Mouse (Mus musculus) CH12F3 (cell line): ENCODE measurements around the gene Morf4l2.
"Not testable (repeated sequence)": the region's sequence is repeated elsewhere in the genome, so short reads cannot be mapped to it uniquely, and the experiment has no call there.

ENCODE experiments used
- in situ Hi-C: fragments of 300-500 bp; cut with MboI; formaldehyde crosslinking; loops from 2 replicates; pipeline ENCODE4 v1.14.3; 2020; ENCODE audit warnings: low sequenced_read_pairs

The Morf4l2 gene

GRCm38 (mm10) chrX:136743459-136743858, at the start of gene Morf4l2:
TSS of gene Morf4l2 (minus strand) at chrX:136743690.
- in situ Hi-C loops: no loop called here

DNA sequence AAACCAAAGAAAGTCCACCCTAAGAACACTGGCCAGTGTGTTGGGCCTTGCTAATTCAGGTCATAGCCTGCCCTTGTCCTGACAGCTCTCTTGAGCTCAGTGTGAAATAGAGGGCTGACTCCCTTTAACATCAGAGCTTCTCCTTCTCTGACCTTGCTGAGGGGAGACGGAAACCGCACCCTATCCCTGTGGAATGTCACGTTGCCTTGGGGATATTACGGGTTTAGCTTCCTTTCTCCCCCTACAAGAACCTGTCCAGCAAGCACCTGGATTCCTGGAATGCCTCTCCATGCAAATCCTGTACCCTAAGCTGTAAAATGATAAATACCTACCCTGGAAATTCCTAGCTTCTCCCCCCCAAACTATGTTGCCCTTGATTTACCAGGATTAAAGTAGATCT, 46.0 kb upstream of the Morf4l2 start:
- in situ Hi-C loops: no loop called here

DNA sequence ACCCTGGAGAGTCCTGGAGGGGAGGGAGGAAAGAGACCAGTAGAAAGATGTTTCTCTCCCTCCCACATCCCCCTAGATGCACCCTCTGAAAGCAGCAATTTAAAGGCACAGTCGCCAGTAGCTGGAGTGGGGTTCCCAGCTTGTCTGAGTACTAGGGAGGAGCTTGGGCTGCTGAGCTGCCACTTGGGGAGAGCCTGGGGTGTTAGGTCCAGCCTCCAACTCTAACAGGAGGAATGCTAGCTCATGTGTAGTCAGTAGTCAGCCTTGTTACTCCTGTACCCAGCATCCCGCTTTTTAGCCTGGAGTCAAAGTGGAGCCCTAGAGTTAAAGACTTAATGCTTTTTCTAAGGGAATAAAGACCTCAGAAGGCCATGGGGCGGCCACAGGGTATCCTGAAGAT, 36.6 kb upstream of the Morf4l2 start, which contains the start of gene Glra4:
Gene Glra4, minus strand, starts transcription at position 101 of the 400 bp plus-strand sequence.
- in situ Hi-C loops: no loop called here

DNA sequence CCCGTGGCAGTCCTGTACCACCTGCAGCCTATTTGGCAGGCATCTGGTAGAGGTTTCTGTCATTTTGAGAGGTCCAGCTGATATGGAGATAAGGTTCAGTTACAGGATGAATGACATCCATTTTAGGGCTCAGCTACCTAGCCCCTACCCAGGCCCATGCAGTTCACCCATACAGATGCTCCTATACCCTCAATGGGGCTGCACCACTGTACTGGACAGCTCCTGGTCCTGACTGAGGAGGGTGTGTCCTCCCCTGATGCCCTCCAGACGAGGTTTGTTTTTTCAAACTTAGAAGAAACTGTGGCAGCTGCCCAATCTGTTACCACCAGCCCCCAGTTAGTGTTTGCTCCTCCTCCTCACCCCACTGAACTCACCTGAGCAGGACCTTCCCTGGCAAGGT, 35.8 kb upstream of the Morf4l2 start:
- in situ Hi-C loops: no loop called here

GRCm38 (mm10) chrX:136778046-136778445, 34.6 kb upstream of the Morf4l2 start:
- in situ Hi-C loops: no loop called here

DNA sequence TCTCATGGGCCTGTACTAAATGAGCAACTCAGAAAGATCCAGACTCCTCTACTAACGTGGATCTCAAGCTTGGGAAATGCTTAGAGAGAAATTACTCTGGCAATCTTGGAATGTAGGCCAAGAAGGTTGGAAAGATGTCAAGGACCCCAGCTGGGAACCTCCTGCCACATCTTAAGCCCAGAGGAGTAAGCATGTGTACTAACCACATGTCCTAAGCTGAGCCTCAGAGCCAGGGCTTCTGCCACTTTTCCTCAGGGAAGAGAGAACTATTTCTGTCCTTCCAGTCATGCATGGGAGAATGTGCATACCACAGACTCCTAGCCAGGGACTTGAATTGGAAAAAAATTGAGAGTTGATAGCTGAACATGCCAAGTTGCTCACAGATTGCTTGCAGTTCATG, 29.5 kb upstream of the Morf4l2 start:
- in situ Hi-C loops: no loop called here

DNA sequence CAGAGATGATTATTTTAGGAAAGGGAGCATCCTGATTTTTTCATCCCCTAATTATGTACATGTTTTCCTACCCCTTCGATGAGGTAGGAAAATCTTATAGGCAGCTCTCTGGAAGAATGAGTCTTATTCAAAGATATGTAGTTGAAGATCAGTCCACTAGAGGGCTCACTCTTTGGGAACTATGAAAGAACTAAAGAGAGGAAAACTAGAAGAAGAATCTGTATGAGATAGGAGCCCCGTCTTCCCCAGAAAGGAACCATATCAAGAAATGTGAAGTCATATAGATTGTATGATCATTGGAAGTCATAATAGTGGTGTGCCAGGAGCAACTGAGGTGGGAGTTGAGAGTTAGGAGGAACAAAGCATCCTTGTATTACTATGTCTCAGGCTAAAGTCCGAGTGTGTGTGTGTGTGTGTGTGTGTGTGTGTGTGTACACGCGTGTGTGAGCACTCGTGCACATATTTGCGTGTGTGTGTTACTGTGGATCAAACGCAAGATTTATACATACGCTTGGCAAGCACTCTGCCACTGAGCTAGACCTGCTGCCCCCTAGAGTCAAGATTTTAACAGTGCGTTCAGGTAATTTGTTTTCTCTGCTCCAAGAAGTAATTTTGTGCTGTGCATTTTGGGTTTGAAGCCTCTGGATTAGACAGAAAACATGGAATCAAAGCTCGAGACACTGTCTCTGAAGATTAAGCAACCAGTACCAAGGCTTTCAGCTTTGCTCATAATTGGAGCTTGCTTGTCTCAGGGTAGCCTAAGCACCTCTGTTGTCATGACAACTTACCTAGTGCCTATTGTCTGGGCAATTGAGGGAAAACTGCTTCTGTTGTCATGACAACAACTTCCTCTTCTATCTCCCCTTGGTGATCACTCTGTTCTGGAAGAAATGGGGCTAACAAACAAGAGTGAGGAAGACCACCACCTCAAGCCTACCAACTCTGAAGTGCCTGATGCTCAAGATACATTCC, 17.9 kb upstream of the Morf4l2 start:
- in situ Hi-C loops: no loop called here

GRCm38 (mm10) chrX:136755464-136755863, 12.0 kb upstream of the Morf4l2 start:
- in situ Hi-C loops: no loop called here

GRCm38 (mm10) chrX:136749329-136749728, 5.8 kb upstream of the Morf4l2 start:
- in situ Hi-C loops: no loop called here

GRCm38 (mm10) chrX:136744663-136745062, 1.2 kb upstream of the Morf4l2 start:
- in situ Hi-C loops: no loop called here

DNA sequence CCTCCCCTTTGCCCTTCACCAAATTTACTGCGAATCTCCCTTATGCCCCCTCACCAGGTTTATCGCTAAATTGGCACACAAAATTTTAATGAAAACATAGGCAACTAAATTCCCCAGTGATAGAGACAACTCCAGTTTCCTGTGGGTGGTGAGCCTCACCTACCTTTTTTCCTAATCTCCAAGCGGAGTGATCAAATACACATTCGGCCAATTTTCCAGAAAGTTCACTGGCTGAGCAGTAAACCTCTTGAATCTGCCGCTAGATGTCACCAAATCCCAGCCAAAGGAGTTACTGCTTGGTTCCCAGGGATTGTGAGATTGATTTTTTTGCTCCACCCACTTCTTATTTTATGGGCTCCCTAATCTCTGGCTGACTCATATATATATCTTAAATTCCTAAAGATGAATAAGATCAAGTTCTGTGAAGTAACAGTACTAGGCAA, 808 bp downstream of the Morf4l2 start:
- in situ Hi-C loops: no loop called here

DNA sequence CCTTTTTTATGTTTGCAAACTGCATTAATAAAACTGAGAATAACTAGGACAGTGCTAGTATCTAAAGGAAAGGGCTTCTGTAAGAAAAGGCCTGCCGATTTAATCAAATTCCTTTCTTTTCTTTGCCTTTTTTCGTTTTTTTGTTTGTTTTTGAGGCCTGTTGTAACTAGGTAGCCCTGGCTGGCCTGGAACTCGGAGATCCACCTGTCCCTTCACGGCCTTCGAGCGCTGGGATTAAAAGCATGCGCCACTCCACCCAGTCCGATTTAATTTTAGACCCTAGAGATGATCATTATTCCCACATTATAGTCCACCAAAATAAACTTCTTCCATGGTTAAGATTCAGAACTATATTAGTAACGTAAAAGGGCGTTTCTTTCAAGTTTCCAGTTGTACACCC, 1.2 kb downstream of the Morf4l2 start:
- in situ Hi-C loops: no loop called here

DNA sequence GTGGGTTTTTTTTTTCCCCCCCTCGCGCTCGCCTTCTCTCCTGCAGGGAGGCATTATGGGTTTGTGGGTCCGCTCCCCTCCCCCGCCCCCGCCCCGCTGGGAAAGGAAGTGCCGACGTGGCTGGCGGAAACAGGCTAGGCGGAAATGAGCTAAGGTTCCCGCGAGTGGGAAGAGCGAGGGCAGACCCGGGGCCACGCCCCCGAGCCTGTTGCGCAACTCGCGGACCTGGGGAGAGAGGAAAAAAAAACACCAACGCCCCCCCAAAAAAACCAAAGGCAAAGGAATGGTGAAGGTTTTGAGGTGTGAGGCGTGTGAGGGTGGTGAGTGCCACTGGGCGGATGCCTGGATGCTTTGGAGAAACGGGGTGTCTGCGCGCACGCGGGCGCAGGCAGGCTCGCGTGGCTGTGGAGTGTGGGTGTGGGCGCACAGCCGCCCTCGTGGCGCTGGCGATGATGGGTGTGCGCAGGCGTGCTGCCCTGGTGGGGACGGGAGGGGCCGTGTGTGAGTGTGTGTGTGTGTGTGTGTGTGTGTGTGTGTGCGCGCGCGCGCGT, 1.8 kb downstream of the Morf4l2 start:
- in situ Hi-C loops: no loop called here

GRCm38 (mm10) chrX:136740791-136741650, 2.5 kb downstream of the Morf4l2 start:
- in situ Hi-C loops: no loop called here

- in situ Hi-C loops: no loop called here
Observed at GRCm38 (mm10) chrX:136740087-136740790, 3.3 kb downstream of the Morf4l2 start.

DNA sequence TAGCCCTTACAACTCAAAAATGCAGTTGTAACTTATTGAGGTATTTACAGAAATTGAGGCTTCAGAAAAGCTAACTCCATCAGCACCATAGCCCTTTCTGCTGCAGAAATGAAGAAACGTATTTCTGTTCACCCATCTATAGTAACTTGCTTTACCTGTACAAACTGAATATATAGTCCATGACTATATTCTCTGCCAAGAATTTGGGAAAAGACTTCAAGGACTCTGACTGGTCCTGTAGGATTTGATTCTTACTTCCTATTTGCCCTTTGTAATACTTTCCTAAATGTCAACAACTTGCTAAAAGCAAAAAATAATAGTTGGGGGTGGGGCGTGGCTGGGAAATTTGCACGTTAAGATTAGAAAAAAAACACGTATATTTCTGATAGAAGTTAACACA, 11.5 kb downstream of the Morf4l2 start:
- in situ Hi-C loops: no loop called here

DNA sequence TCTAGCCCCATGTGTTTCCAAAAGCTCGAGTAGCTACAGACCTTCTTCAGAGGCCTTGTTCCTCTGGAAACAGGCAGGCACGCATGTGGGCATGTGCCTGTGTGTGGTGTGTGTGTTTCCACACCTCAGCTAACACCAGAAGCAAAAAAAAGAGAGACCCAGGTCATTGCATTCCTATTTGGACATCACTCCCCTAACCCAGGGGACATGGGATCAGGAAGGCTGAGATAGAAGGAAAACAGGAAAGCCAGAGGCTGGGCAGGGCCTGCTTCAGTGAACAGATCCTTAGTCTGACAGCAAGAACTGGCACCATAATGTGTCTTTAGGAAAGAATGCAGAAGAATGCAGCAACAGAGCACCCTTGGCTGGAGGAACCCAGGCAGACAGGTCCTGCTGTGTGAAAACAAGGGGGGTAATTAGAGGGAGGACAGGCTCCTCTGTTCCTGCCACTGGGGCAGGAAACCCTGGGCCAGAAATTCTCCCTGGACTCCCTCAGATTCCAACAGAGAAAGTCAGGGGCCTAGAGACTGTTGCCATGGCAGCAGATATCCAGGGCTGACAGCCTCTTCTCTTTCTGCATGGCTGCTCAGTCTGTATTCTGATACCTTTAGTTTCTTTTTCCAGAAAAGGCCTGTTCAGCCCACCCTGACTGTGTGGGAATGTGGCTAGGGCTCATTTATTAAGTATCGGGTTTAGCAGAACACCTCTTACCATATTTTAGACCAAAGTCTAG, 28.6 kb downstream of the Morf4l2 start:
- in situ Hi-C loops: not testable (repeated sequence)

DNA sequence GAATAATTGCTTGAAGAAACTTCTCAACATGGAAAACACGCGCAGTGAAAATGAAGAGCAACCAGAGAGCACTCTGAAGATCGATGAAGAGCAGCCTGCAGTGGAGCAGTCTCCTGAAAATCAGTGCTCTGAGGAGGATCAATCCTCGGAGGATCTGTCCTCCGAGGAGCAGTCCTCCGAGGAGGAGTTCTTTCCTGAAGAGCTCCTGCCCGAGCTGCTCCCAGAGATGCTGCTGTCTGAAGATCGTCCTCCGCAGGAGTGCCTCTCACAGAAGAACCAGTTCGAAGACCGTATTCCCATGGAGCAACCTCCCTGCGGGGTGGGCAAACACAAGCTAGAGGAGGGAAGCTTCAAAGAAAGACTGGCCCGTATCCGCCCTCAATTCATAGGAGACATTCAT, 34.7 kb downstream of the Morf4l2 start:
- in situ Hi-C loops: no loop called here

DNA sequence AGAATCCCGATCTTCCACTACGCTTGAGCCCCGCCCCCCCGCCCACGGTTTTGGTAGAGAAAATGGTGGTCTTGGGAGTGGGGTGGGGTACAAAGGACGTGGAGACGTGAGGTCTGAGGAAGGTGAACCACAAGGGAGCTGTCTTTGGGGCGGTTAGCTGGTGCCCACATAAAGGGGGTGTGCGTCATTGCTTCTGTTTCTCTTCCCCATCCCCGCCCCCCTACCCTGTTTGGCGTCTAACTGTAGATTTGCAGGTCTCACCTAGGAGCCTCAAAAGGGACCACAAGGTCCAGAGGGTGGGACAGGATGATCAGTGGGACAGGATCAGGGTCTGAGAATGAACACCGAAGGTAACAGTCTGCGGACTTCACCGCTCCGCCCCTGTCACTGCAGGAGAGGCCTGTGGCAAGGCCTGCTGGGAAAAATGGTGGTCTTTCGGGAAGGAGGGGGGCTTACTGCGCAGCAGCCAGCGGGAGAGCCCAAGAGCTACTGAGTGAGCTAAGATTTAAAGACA, 35.3 kb downstream of the Morf4l2 start:
- in situ Hi-C loops: no loop called here
